Mouse (Mus musculus) midbrain, embryonic 10.5 days (tissue): Measurements from ENCODE around the gene Mmgt2. TPM values are rescaled to one million over a fixed set of nuclear protein-coding genes. Genes with fewer than 3 reads are reported as not detected.

Experiments used
- DNase-seq: peaks from one replicate; pipeline ENCODE4 v3.0.0-alpha.2; 2017; ENCODE audit warnings: low spot score
- H3K27ac ChIP-seq: fragments of 300-500 bp; sonication (generic); replicated peaks from 2 replicates; pipeline ENCODE4 v1.5.1; 2016; ENCODE audit warnings: mild to moderate bottlenecking
- H3K27me3 ChIP-seq: fragments of 300-500 bp; sonication (generic); 2 replicates; pipeline ENCODE4 v1.6.1; 2016; ENCODE audit warnings: low read depth, mild to moderate bottlenecking; ENCODE audit not compliant: poor library complexity, severe bottlenecking
- H3K36me3 ChIP-seq: fragments of 300-500 bp; sonication (generic); 2 replicates; pipeline ENCODE4 v1.6.1; 2016; ENCODE audit warnings: mild to moderate bottlenecking, moderate library complexity
- H3K4me1 ChIP-seq: fragments of 300-500 bp; sonication (generic); 2 replicates; pipeline ENCODE4 v1.6.1; 2016
- H3K4me3 ChIP-seq: fragments of 300-500 bp; sonication (generic); 2 replicates; pipeline ENCODE4 v1.5.1; 2016; ENCODE audit warnings: mild to moderate bottlenecking, moderate library complexity
- H3K9me3 ChIP-seq: fragments of 300-500 bp; sonication (generic); replicated peaks from 2 replicates; pipeline ENCODE4 v1.6.1; 2016; ENCODE audit warnings: mild to moderate bottlenecking
- WGBS: fragments of 180-500 bp; shearing (Covaris S2); methylation state at CpG from one replicate; pipeline ENCODE4 v1.1.7; 2016; 5-methylcytosine and 5-hydroxymethylcytosine counted together
- polyA plus RNA-seq: library from polyadenylated mRNA; unstranded; fragments of >200 nt; fragmentation: Nextera tagmentation; extraction: Ambion mirVana; gene quantifications from 2 replicates; pipeline ENCODE4 v1.2.1, GENCODE M21; 2016

Mmgt2 gene
- polyA plus RNA-seq, 1 experiment from 2014 or later: 38.7 TPM

DNA sequence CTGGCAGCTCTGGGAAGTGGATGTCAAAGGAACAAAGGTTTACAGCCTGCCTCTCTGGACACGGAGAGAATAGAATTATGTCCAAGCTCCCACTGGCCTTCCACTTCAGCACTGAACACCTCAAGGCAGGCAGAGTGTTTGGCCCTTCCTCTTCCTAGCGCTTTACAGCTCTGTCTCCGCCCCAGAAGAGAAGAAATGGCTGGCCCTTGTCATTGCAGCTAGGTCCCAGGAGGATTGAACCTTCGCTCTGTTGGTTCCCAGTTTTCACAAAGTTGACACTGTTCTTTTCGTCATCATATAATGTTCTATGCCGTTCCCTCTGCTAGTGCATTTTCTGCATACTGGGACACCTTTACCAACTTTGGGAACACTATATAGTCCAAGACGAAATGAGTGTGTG, 59.8 kb downstream of the Mmgt2 start:
- WGBS: 85% methylated on average over 7 of the region's 7 CpGs
- Histone ChIP-seq H3K27me3 (no peaks in the 10 kb centered on the region), H3K4me1 (no peaks in the 10 kb centered on the region), H3K4me3 (no peak overlapping the region), H3K27ac (no peak overlapping the region), H3K9me3 (no peaks in the 10 kb centered on the region), H3K36me3 (peaks cover 38% of the 10 kb centered on the region)
- no peak for DNase-seq

DNA sequence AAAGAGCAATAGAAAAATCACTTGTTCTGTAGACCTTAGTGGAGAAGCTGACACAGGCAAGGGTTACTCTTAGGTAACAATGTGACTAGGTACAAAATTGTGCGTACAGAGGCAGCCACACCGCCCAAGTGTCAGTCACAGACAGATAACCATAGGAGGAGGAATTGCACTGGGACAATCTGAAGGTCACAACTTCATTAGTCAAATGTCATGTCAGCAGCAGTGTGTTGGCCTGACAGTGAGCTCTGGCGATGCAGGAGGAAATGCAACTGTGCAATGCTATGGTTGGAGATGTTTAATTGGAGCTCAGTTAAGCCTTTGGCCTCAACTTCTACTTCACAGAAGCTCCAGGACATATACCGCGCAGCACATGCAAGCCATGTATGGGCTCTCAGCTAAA, 62.2 kb downstream of the Mmgt2 start:
- 95% methylated on average over 5 of the region's 5 CpGs for WGBS
- no peaks in the 10 kb centered on the region for H3K4me1 ChIP-seq
- H3K27me3 ChIP-seq: no peaks in the 10 kb centered on the region
- no peak overlapping the region for H3K27ac ChIP-seq
- H3K4me3 ChIP-seq: no peak overlapping the region
- DNase-seq: no peak
- H3K36me3 ChIP-seq: peaks cover 59% of the 10 kb centered on the region
- H3K9me3 ChIP-seq: no peaks in the 10 kb centered on the region

Other genes with a start within 250 kb of the Mmgt2 start
- gene Pigl, start 190.2 kb upstream of the Mmgt2 start, polyA plus RNA-seq: 16.4 and 17.9 TPM in 2 replicates
- 120 and 139 TPM in 2 replicates for gene Ncor1, start 190.1 kb upstream of the Mmgt2 start, polyA plus RNA-seq
- 41.7 and 53.7 TPM in 2 replicates for gene Cenpv, start 109.4 kb upstream of the Mmgt2 start, polyA plus RNA-seq
- 3,322 and 3,606 TPM in 2 replicates for gene Ubb, start 97.5 kb upstream of the Mmgt2 start, polyA plus RNA-seq
- 3.5 and 6.4 TPM in 2 replicates for gene Trpv2, start 74.2 kb upstream of the Mmgt2 start, polyA plus RNA-seq
- 10.6 and 10.8 TPM in 2 replicates for gene Lrrc75a, start 141 bp upstream of the Mmgt2 start, polyA plus RNA-seq
- gene Zfp287, start 83.2 kb downstream of the Mmgt2 start, polyA plus RNA-seq: 13.8 and 16.5 TPM in 2 replicates
- not detected in 2 replicates for gene Gm10428, start 104.4 kb downstream of the Mmgt2 start, polyA plus RNA-seq
- gene Zfp286, start 140.8 kb downstream of the Mmgt2 start, polyA plus RNA-seq: 23.1 and 28.7 TPM in 2 replicates
- 2.4 and 4.3 TPM in 2 replicates for gene Trim16, start 171.6 kb downstream of the Mmgt2 start, polyA plus RNA-seq
- 0.41 and 0.62 TPM in 2 replicates for gene Fbxw10, start 198.4 kb downstream of the Mmgt2 start, polyA plus RNA-seq
- gene Tvp23b, start 230.8 kb downstream of the Mmgt2 start, polyA plus RNA-seq: 43.1 and 48.3 TPM in 2 replicates